Mouse (Mus musculus) kidney, postnatal 0 days (tissue): ENCODE measurements around the gene 2610001J05Rik. TPM values are rescaled to one million over a fixed set of nuclear protein-coding genes. Genes with fewer than 3 reads are reported as not detected.
A peak's percentile ranks its signal among the peaks of the same experiment; 100 is the strongest.

Experiments
- ATAC-seq: fragments of 200-750 bp; cut with Nextera tagmentation; replicated peaks from 2 replicates; pipeline ENCODE4 v1.8.0; 2017; ENCODE audit warnings: low read depth, moderate number of reproducible peaks, moderate TSS enrichment, moderate library complexity; ENCODE audit not compliant: low FRiP score
- DNase-seq: peaks from one replicate; pipeline ENCODE4 v3.0.0-alpha.2; 2016; ENCODE audit warnings: low spot score
- H3K27ac ChIP-seq: fragments of 300-500 bp; sonication (generic); 2 replicates; pipeline ENCODE4 v1.5.1; 2014; ENCODE audit warnings: mild to moderate bottlenecking
- H3K27me3 ChIP-seq: fragments of 300-500 bp; sonication (generic); 2 replicates; pipeline ENCODE4 v1.6.1; 2014; ENCODE audit warnings: low read length, mixed read lengths; ENCODE audit not compliant: insufficient read depth
- H3K36me3 ChIP-seq: fragments of 300-500 bp; sonication (generic); 2 replicates; pipeline ENCODE4 v1.6.1; 2014; ENCODE audit warnings: low read length, mixed read lengths; ENCODE audit not compliant: insufficient read depth
- H3K4me1 ChIP-seq: fragments of 300-500 bp; sonication (generic); replicated peaks from 2 replicates; pipeline ENCODE4 v1.6.1; 2014; ENCODE audit warnings: antibody characterized with exemption, low read length, mixed read lengths; ENCODE audit not compliant: insufficient read depth
- H3K4me2 ChIP-seq: fragments of 300-500 bp; sonication (generic); 2 replicates; pipeline ENCODE4 v1.6.1; 2014; ENCODE audit warnings: mild to moderate bottlenecking, low read length, moderate library complexity, mixed read lengths
- H3K4me3 ChIP-seq: fragments of 300-500 bp; sonication (generic); replicated peaks from 2 replicates; pipeline ENCODE4 v1.5.1; 2014; ENCODE audit warnings: low read depth, low read length
- H3K9ac ChIP-seq: fragments of 300-500 bp; sonication (generic); 2 replicates; pipeline ENCODE4 v1.6.1; 2014; ENCODE audit warnings: low read depth, low read length
- H3K9me3 ChIP-seq: fragments of 300-500 bp; sonication (generic); replicated peaks from 2 replicates; pipeline ENCODE4 v1.6.1; 2016; ENCODE audit warnings: low read length, inconsistent platforms, mixed read lengths
- CTCF ChIP-seq: IDR thresholded peaks from 2 replicates; pipeline ENCODE4 v1.5.1; 2016; ENCODE audit warnings: antibody characterized with exemption, low read depth, mild to moderate bottlenecking, moderate library complexity
- WGBS: fragments of 180-500 bp; shearing (Covaris S2); extraction: QIAGEN DNeasy Blood & Tissue Kit; methylation state at CpG from one replicate; pipeline ENCODE4 v1.1.7; 2014; 5-methylcytosine and 5-hydroxymethylcytosine counted together
- polyA plus RNA-seq: library from polyadenylated mRNA; unstranded; fragments of >200 nt; fragmentation: Nextera tagmentation; extraction: Ambion mirVana; gene quantifications from 2 replicates; pipeline ENCODE4 v1.2.1, GENCODE M21; 2015

2610001J05Rik gene
- polyA plus RNA-seq, 1 experiment from 2014 or later: 112 TPM

- H3K4me1 ChIP-seq: 0 out of 2 replicates have a peak, but pooled peaks cover 4% of the 10 kb centered on the region
- H3K36me3 ChIP-seq: no peaks in the 10 kb centered on the region
- TF ChIP-seq CTCF: no peak
- no peaks in the 10 kb centered on the region for H3K27me3 ChIP-seq
- H3K4me2 ChIP-seq: no peak overlapping the region
- no peak for ATAC-seq
- H3K4me3 ChIP-seq: no peak overlapping the region
- DNase-seq: no peak
- no peaks in the 10 kb centered on the region for H3K9me3 ChIP-seq
- no peak overlapping the region for H3K27ac ChIP-seq
- 88% methylated on average over 2 of the region's 2 CpGs for WGBS
- no peak overlapping the region for H3K9ac ChIP-seq
Observed at GRCm38 (mm10) chr6:13873959-13874358, 2.6 kb upstream of the 2610001J05Rik start.

- ATAC-seq: no peak
- Histone ChIP-seq H3K27ac (no peak overlapping the region), H3K4me1 (0 out of 2 replicates have a peak, but pooled peaks cover 4% of the 10 kb centered on the region), H3K9me3 (no peaks in the 10 kb centered on the region), H3K9ac (no peak overlapping the region), H3K4me2 (peak overlapping the region; percentile 59), H3K4me3 (peak overlapping the region; percentile 53), H3K27me3 (no peaks in the 10 kb centered on the region), H3K36me3 (no peaks in the 10 kb centered on the region)
- WGBS: 37% methylated on average over 7 of the region's 7 CpGs
- TF ChIP-seq CTCF: no peak
- DNase-seq: no peak
Observed at GRCm38 (mm10) chr6:13872076-13872475, 758 bp upstream of the 2610001J05Rik start.

- H3K27me3 ChIP-seq: no peaks in the 10 kb centered on the region
- ATAC-seq (peak; percentile 66), DNase-seq (no peak)
- H3K9ac ChIP-seq: peak overlapping the region; percentile 67; the same call in 1 of the 2 replicates
- TF ChIP-seq CTCF: no peak
- no peaks in the 10 kb centered on the region for H3K9me3 ChIP-seq
- H3K4me1 ChIP-seq: 0 out of 2 replicates have a peak, but pooled peaks cover 4% of the 10 kb centered on the region
- peak overlapping the region; percentile 59 for H3K4me2 ChIP-seq
- peak overlapping the region; percentile 73 for H3K27ac ChIP-seq
- H3K36me3 ChIP-seq: no peaks in the 10 kb centered on the region
- peak overlapping the region; percentile 53 for H3K4me3 ChIP-seq
- 2% methylated on average over 7 of the region's 7 CpGs for WGBS
Observed at GRCm38 (mm10) chr6:13871625-13871958, 274 bp upstream of the 2610001J05Rik start.

- ATAC-seq: no peak
- WGBS: 34% methylated on average over 12 of the region's 12 CpGs
- no peaks in the 10 kb centered on the region for H3K36me3 ChIP-seq
- H3K9me3 ChIP-seq: no peaks in the 10 kb centered on the region
- peak overlapping the region; percentile 59 for H3K4me2 ChIP-seq
- no peaks in the 10 kb centered on the region for H3K27me3 ChIP-seq
- 0 out of 2 replicates have a peak, but pooled peaks cover 4% of the 10 kb centered on the region for H3K4me1 ChIP-seq
- no peak for TF ChIP-seq CTCF
- peak overlapping the region; percentile 53; the same call in 1 of the 2 replicates for H3K4me3 ChIP-seq
- H3K27ac ChIP-seq: no peak overlapping the region
- peak overlapping the region; percentile 40; the same call in 1 of the 2 replicates for H3K9ac ChIP-seq
- peak; percentile 16 for DNase-seq
Observed at GRCm38 (mm10) chr6:13870289-13870741, 1.0 kb downstream of the 2610001J05Rik start.

- ATAC-seq (no peak), DNase-seq (no peak)
- H3K27ac ChIP-seq: no peak overlapping the region
- H3K9ac ChIP-seq: no peak overlapping the region
- 86% methylated on average over 1 of the region's 1 CpGs for WGBS
- no peak overlapping the region for H3K4me2 ChIP-seq
- no peak for TF ChIP-seq CTCF
- no peaks in the 10 kb centered on the region for H3K4me1 ChIP-seq
- no peak overlapping the region for H3K4me3 ChIP-seq
- no peaks in the 10 kb centered on the region for H3K9me3 ChIP-seq
- H3K27me3 ChIP-seq: no peaks in the 10 kb centered on the region
- H3K36me3 ChIP-seq: no peaks in the 10 kb centered on the region
Observed at GRCm38 (mm10) chr6:13860596-13860995, 10.7 kb downstream of the 2610001J05Rik start.

GRCm38 (mm10) chr6:13859877-13860585, 11.3 kb downstream of the 2610001J05Rik start:
- ATAC-seq (no peak), DNase-seq (no peak)
- Histone ChIP-seq H3K4me2 (no peak overlapping the region), H3K27me3 (no peaks in the 10 kb centered on the region), H3K36me3 (no peaks in the 10 kb centered on the region), H3K27ac (no peak overlapping the region), H3K4me1 (no peaks in the 10 kb centered on the region), H3K9me3 (no peaks in the 10 kb centered on the region), H3K4me3 (no peak overlapping the region), H3K9ac (no peak overlapping the region)
- WGBS: 83% methylated on average over 6 of the region's 6 CpGs
- no peak for TF ChIP-seq CTCF

- ATAC-seq: no peak
- H3K4me2 ChIP-seq: no peak overlapping the region
Observed at GRCm38 (mm10) chr6:13854230-13854629, 17.1 kb downstream of the 2610001J05Rik start.

More at GRCm38 (mm10) chr6:13854230-13854629, 17.1 kb downstream of the 2610001J05Rik start:
- Histone ChIP-seq H3K36me3 (no peaks in the 10 kb centered on the region), H3K27me3 (no peaks in the 10 kb centered on the region), H3K27ac (no peak overlapping the region), H3K4me1 (no peaks in the 10 kb centered on the region), H3K4me3 (no peak overlapping the region), H3K9me3 (no peaks in the 10 kb centered on the region), H3K9ac (no peak overlapping the region)
- 24% methylated on average over 11 of the region's 11 CpGs for WGBS
- no peak for TF ChIP-seq CTCF
- no peak for DNase-seq
